Mouse (Mus musculus) pancreas, adult 10 weeks (tissue): ENCODE measurements around the gene Trem1. TPM values are rescaled to one million over a fixed set of nuclear protein-coding genes. Genes with fewer than 3 reads are reported as not detected.

Experiments
- polyA plus RNA-seq: library from polyadenylated mRNA; stranded (reverse); fragments of 350-450 nt; fragmentation: Illumina TruSeq; extraction: RNeasy Lipid Tissue Mini Kit (QIAGEN cat#74804); gene quantifications from one replicate; pipeline ENCODE4 v1.2.3, GENCODE M21; 2015; ENCODE audit warnings: low read depth, low replicate concordance; ENCODE audit not compliant: insufficient read depth

The Trem1 gene
- not detected for polyA plus RNA-seq

GRCm38 (mm10) chr17:48232518-48232917 is at the start of gene Trem1:
Trem1 (plus strand) TSS chr17:48232768.

GRCm38 (mm10) chr17:48247221-48247928 is 14.8 kb downstream of the Trem1 start, which contains the start of gene Trem3:
Trem3 (plus strand) TSS chr17:48247777.

GRCm38 (mm10) chr17:48263741-48264362 is 31.3 kb downstream of the Trem1 start, which contains the start of gene Treml4:
Treml4 (plus strand) TSS chr17:48264295.

Other genes starting within 250 kb of the Trem1 start
- gene 1700122O11Rik, start 194.5 kb upstream of the Trem1 start, polyA plus RNA-seq, result not detected
- gene 1700067P10Rik, start 143.4 kb upstream of the Trem1 start, polyA plus RNA-seq, result not detected
- gene 9830107B12Rik, start 86.5 kb upstream of the Trem1 start, polyA plus RNA-seq, result not detected
- gene A530064D06Rik, start 65.5 kb upstream of the Trem1 start, polyA plus RNA-seq, result not detected
- not detected for gene Trem3, start 15.0 kb downstream of the Trem1 start, polyA plus RNA-seq
- not detected for gene Treml4, start 31.5 kb downstream of the Trem1 start, polyA plus RNA-seq
- gene Treml2, start 66.7 kb downstream of the Trem1 start, polyA plus RNA-seq, result not detected
- gene B430306N03Rik, start 83.4 kb downstream of the Trem1 start, polyA plus RNA-seq, result not detected
- 3.0 TPM for gene Trem2, start 113.6 kb downstream of the Trem1 start, polyA plus RNA-seq
- gene Treml1, start 127.1 kb downstream of the Trem1 start, polyA plus RNA-seq, result not detected
- 9.0 TPM for gene Nfya, start 177.1 kb downstream of the Trem1 start, polyA plus RNA-seq
- 5.6 TPM for gene Oard1, start 177.2 kb downstream of the Trem1 start, polyA plus RNA-seq
- gene Apobec2, start 200.2 kb downstream of the Trem1 start, polyA plus RNA-seq, result not detected
- not detected for gene Tspo2, start 218.8 kb downstream of the Trem1 start, polyA plus RNA-seq
- 0.54 TPM for gene Unc5cl, start 222.1 kb downstream of the Trem1 start, polyA plus RNA-seq